Mouse (Mus musculus): Measurements from ENCODE around the gene Itga9. TPM values are rescaled to one million over a fixed set of nuclear protein-coding genes. Genes with fewer than 3 reads are reported as not detected.
A peak's percentile ranks its signal among the peaks of the same experiment; 100 is the strongest.

The Itga9 gene
- polyA plus RNA-seq, 1 experiment from 2014 or later = 0.74 TPM

- 92% methylated on average over 22 of the region's 22 CpGs for WGBS
- no peak for ATAC-seq
- Histone ChIP-seq H3K4me3 (ENCODE audit: low read length) (no peak overlapping the region), H3K27me3 (replicated peaks; ENCODE audit: control insufficient read depth, insufficient read depth, low read length) (no peaks in the 10 kb centered on the region), H3K27ac (ENCODE audit: low read depth, low read length) (no peak overlapping the region), H3K9me3 (ENCODE audit: control insufficient read depth, low read length) (peaks cover 3% of the 10 kb centered on the region; the same call in 1 of the 2 replicates), H3K9ac (ENCODE audit: low read depth, low read length) (no peak overlapping the region), H3K4me1 (ENCODE audit: control insufficient read depth, insufficient read depth, low read depth, low read length) (peaks cover 6% of the 10 kb centered on the region), H3K36me3 (ENCODE audit: control insufficient read depth, insufficient read depth, low read length) (no peaks in the 10 kb centered on the region), H3K4me2 (ENCODE audit: low read length) (no peak overlapping the region)
These were observed 68.3 kb downstream of the Itga9 start for GRCm38 (mm10) chr9:118674761-118675160.

GRCm38 (mm10) chr9:118675573-118676170 is 69.2 kb downstream of the Itga9 start:
- no peaks in the 10 kb centered on the region for H3K27me3 ChIP-seq (replicated peaks; ENCODE audit: control insufficient read depth, insufficient read depth, low read length)
- ATAC-seq = no peak
- no peak overlapping the region for H3K27ac ChIP-seq (ENCODE audit: low read depth, low read length)
- H3K4me1 ChIP-seq (ENCODE audit: control insufficient read depth, insufficient read depth, low read depth, low read length) = peaks cover 6% of the 10 kb centered on the region
- H3K4me3 ChIP-seq (ENCODE audit: low read length) = no peak overlapping the region
- H3K9ac ChIP-seq (ENCODE audit: low read depth, low read length) = no peak overlapping the region
- H3K4me2 ChIP-seq (ENCODE audit: low read length) = no peak overlapping the region
- peaks cover 3% of the 10 kb centered on the region; the same call in 1 of the 2 replicates for H3K9me3 ChIP-seq (ENCODE audit: control insufficient read depth, low read length)
- H3K36me3 ChIP-seq (ENCODE audit: control insufficient read depth, insufficient read depth, low read length) = no peaks in the 10 kb centered on the region
- 94% methylated on average over 8 of the region's 8 CpGs for WGBS

GRCm38 (mm10) chr9:118676692-118677091 is 70.2 kb downstream of the Itga9 start:
- H3K27ac ChIP-seq (ENCODE audit: low read depth, low read length) = no peak overlapping the region
- no peak for ATAC-seq
- 75% methylated on average over 8 of the region's 8 CpGs for WGBS
- no peak overlapping the region for H3K4me2 ChIP-seq (ENCODE audit: low read length)
- no peak overlapping the region for H3K9ac ChIP-seq (ENCODE audit: low read depth, low read length)
- no peaks in the 10 kb centered on the region for H3K9me3 ChIP-seq (ENCODE audit: control insufficient read depth, low read length)
- H3K4me3 ChIP-seq (ENCODE audit: low read length) = no peak overlapping the region
- peaks cover 6% of the 10 kb centered on the region for H3K4me1 ChIP-seq (ENCODE audit: control insufficient read depth, insufficient read depth, low read depth, low read length)
- H3K36me3 ChIP-seq (ENCODE audit: control insufficient read depth, insufficient read depth, low read length) = no peaks in the 10 kb centered on the region
- H3K27me3 ChIP-seq (replicated peaks; ENCODE audit: control insufficient read depth, insufficient read depth, low read length) = no peaks in the 10 kb centered on the region

- Histone ChIP-seq H3K4me1 (ENCODE audit: control insufficient read depth, insufficient read depth, low read depth, low read length) (peaks cover 6% of the 10 kb centered on the region), H3K9ac (ENCODE audit: low read depth, low read length) (peak overlapping the region; percentile 25; the same call in 1 of the 2 replicates), H3K27me3 (replicated peaks; ENCODE audit: control insufficient read depth, insufficient read depth, low read length) (no peaks in the 10 kb centered on the region), H3K36me3 (ENCODE audit: control insufficient read depth, insufficient read depth, low read length) (no peaks in the 10 kb centered on the region), H3K4me3 (ENCODE audit: low read length) (no peak overlapping the region), H3K4me2 (ENCODE audit: low read length) (no peak overlapping the region), H3K27ac (ENCODE audit: low read depth, low read length) (no peak overlapping the region), H3K9me3 (ENCODE audit: control insufficient read depth, low read length) (no peaks in the 10 kb centered on the region)
- no peak for ATAC-seq
- 39% methylated on average over 9 of the region's 9 CpGs for WGBS
These were observed 70.9 kb downstream of the Itga9 start for GRCm38 (mm10) chr9:118677349-118677748.

GRCm38 (mm10) chr9:118678020-118678750 is 71.7 kb downstream of the Itga9 start:
- Histone ChIP-seq H3K9me3 (ENCODE audit: control insufficient read depth, low read length) (no peaks in the 10 kb centered on the region), H3K27ac (ENCODE audit: low read depth, low read length) (no peak overlapping the region), H3K36me3 (ENCODE audit: control insufficient read depth, insufficient read depth, low read length) (no peaks in the 10 kb centered on the region), H3K27me3 (replicated peaks; ENCODE audit: control insufficient read depth, insufficient read depth, low read length) (no peaks in the 10 kb centered on the region), H3K4me2 (ENCODE audit: low read length) (no peak overlapping the region), H3K4me1 (ENCODE audit: control insufficient read depth, insufficient read depth, low read depth, low read length) (peaks cover 6% of the 10 kb centered on the region), H3K4me3 (ENCODE audit: low read length) (no peak overlapping the region), H3K9ac (ENCODE audit: low read depth, low read length) (no peak overlapping the region)
- 0 out of 2 replicates have a peak, but pooled peaks have one; percentile 34 for ATAC-seq
- 62% methylated on average over 15 of the region's 15 CpGs for WGBS

- H3K27me3 ChIP-seq (replicated peaks; ENCODE audit: control insufficient read depth, insufficient read depth, low read length) = no peaks in the 10 kb centered on the region
These were observed 72.3 kb downstream of the Itga9 start for GRCm38 (mm10) chr9:118678759-118679158.

GRCm38 (mm10) chr9:118681506-118681905 is 75.0 kb downstream of the Itga9 start:
- H3K4me3 ChIP-seq (ENCODE audit: low read length) = no peak overlapping the region
- no peak for ATAC-seq
- WGBS = 91% methylated on average over 6 of the region's 6 CpGs
- no peaks in the 10 kb centered on the region for H3K27me3 ChIP-seq (replicated peaks; ENCODE audit: control insufficient read depth, insufficient read depth, low read length)
- no peaks in the 10 kb centered on the region for H3K36me3 ChIP-seq (ENCODE audit: control insufficient read depth, insufficient read depth, low read length)
- H3K9me3 ChIP-seq (ENCODE audit: control insufficient read depth, low read length) = no peaks in the 10 kb centered on the region
- no peak overlapping the region for H3K9ac ChIP-seq (ENCODE audit: low read depth, low read length)
- no peak overlapping the region for H3K4me2 ChIP-seq (ENCODE audit: low read length)
- no peak overlapping the region for H3K27ac ChIP-seq (ENCODE audit: low read depth, low read length)
- H3K4me1 ChIP-seq (ENCODE audit: control insufficient read depth, insufficient read depth, low read depth, low read length) = peaks cover 6% of the 10 kb centered on the region

More at GRCm38 (mm10) chr9:118678759-118679158, 72.3 kb downstream of the Itga9 start:
- H3K9ac ChIP-seq (ENCODE audit: low read depth, low read length) = no peak overlapping the region
- no peaks in the 10 kb centered on the region for H3K36me3 ChIP-seq (ENCODE audit: control insufficient read depth, insufficient read depth, low read length)
- H3K4me2 ChIP-seq (ENCODE audit: low read length) = no peak overlapping the region
- no peak overlapping the region for H3K27ac ChIP-seq (ENCODE audit: low read depth, low read length)
- H3K4me1 ChIP-seq (ENCODE audit: control insufficient read depth, insufficient read depth, low read depth, low read length) = peaks cover 6% of the 10 kb centered on the region
- ATAC-seq = no peak
- H3K9me3 ChIP-seq (ENCODE audit: control insufficient read depth, low read length) = no peaks in the 10 kb centered on the region
- 78% methylated on average over 10 of the region's 10 CpGs for WGBS
- H3K4me3 ChIP-seq (ENCODE audit: low read length) = no peak overlapping the region

GRCm38 (mm10) chr9:118682154-118682553 is 75.7 kb downstream of the Itga9 start:
- no peak for ATAC-seq
- WGBS = 80% methylated on average over 8 of the region's 8 CpGs

GRCm38 (mm10) chr9:118683507-118683906 is 77.0 kb downstream of the Itga9 start:
- Histone ChIP-seq H3K36me3 (ENCODE audit: control insufficient read depth, insufficient read depth, low read length) (no peaks in the 10 kb centered on the region), H3K9me3 (ENCODE audit: control insufficient read depth, low read length) (no peaks in the 10 kb centered on the region), H3K9ac (ENCODE audit: low read depth, low read length) (no peak overlapping the region), H3K4me2 (ENCODE audit: low read length) (no peak overlapping the region), H3K4me3 (ENCODE audit: low read length) (no peak overlapping the region), H3K4me1 (ENCODE audit: control insufficient read depth, insufficient read depth, low read depth, low read length) (no peaks in the 10 kb centered on the region), H3K27ac (ENCODE audit: low read depth, low read length) (no peak overlapping the region), H3K27me3 (replicated peaks; ENCODE audit: control insufficient read depth, insufficient read depth, low read length) (no peaks in the 10 kb centered on the region)
- WGBS = 94% methylated on average over 7 of the region's 7 CpGs
- ATAC-seq = no peak

More at GRCm38 (mm10) chr9:118682154-118682553, 75.7 kb downstream of the Itga9 start:
- no peaks in the 10 kb centered on the region for H3K27me3 ChIP-seq (replicated peaks; ENCODE audit: control insufficient read depth, insufficient read depth, low read length)
- H3K9ac ChIP-seq (ENCODE audit: low read depth, low read length) = no peak overlapping the region
- peaks cover 2% of the 10 kb centered on the region for H3K4me1 ChIP-seq (ENCODE audit: control insufficient read depth, insufficient read depth, low read depth, low read length)
- no peaks in the 10 kb centered on the region for H3K9me3 ChIP-seq (ENCODE audit: control insufficient read depth, low read length)
- H3K4me2 ChIP-seq (ENCODE audit: low read length) = no peak overlapping the region
- no peaks in the 10 kb centered on the region for H3K36me3 ChIP-seq (ENCODE audit: control insufficient read depth, insufficient read depth, low read length)
- no peak overlapping the region for H3K4me3 ChIP-seq (ENCODE audit: low read length)
- H3K27ac ChIP-seq (ENCODE audit: low read depth, low read length) = no peak overlapping the region
